Mouse (Mus musculus) stomach, embryonic 16.5 days (tissue): ENCODE data around the gene Tex264. TPM values are rescaled to one million over a fixed set of nuclear protein-coding genes. Genes with fewer than 3 reads are reported as not detected.

Experiments
- ATAC-seq: fragments of 200-750 bp; cut with Nextera tagmentation; 2 replicates; pipeline ENCODE4 v1.8.0; 2017; ENCODE audit warnings: moderate number of reproducible peaks, moderate TSS enrichment; ENCODE audit not compliant: insufficient read depth, low FRiP score
- H3K27ac ChIP-seq: fragments of 300-500 bp; sonication (generic); 2 replicates; pipeline ENCODE4 v1.5.1; 2014; ENCODE audit warnings: low read length
- H3K27me3 ChIP-seq: fragments of 300-500 bp; sonication (generic); 2 replicates; pipeline ENCODE4 v1.6.1; 2014; ENCODE audit warnings: low read length, control low read depth, mixed read lengths; ENCODE audit not compliant: control insufficient read depth, insufficient read depth
- H3K36me3 ChIP-seq: fragments of 300-500 bp; sonication (generic); 2 replicates; pipeline ENCODE4 v1.6.1; 2014; ENCODE audit warnings: low read length; ENCODE audit not compliant: control insufficient read depth, insufficient read depth
- H3K4me1 ChIP-seq: fragments of 300-500 bp; sonication (generic); 2 replicates; pipeline ENCODE4 v1.6.1; 2014; ENCODE audit warnings: low read length, control low read depth, mixed read lengths; ENCODE audit not compliant: control insufficient read depth, insufficient read depth
- H3K4me2 ChIP-seq: fragments of 300-500 bp; sonication (generic); 2 replicates; pipeline ENCODE4 v1.6.1; 2014; ENCODE audit warnings: low read depth, low read length, mixed read lengths
- H3K4me3 ChIP-seq: fragments of 300-500 bp; sonication (generic); replicated peaks from 2 replicates; pipeline ENCODE4 v1.5.1; 2014; ENCODE audit warnings: mild to moderate bottlenecking, low read length
- H3K9ac ChIP-seq: fragments of 300-500 bp; sonication (generic); 2 replicates; pipeline ENCODE4 v1.6.1; 2014; ENCODE audit warnings: low read length
- H3K9me3 ChIP-seq: fragments of 300-500 bp; sonication (generic); replicated peaks from 2 replicates; pipeline ENCODE4 v1.6.1; 2016; ENCODE audit warnings: low read length, control low read depth; ENCODE audit not compliant: control insufficient read depth
- WGBS: fragments of 180-500 bp; shearing (Covaris S2); extraction: QIAGEN DNeasy Blood & Tissue Kit; methylation state at CpG from one replicate; pipeline ENCODE4 v1.1.7; 2014; 5-methylcytosine and 5-hydroxymethylcytosine counted together
- polyA plus RNA-seq: library from polyadenylated mRNA; unstranded; fragments of >200 nt; fragmentation: Nextera tagmentation; extraction: Ambion mirVana; gene quantifications from 2 replicates; pipeline ENCODE4 v1.2.1, GENCODE M21; 2015

Gene Tex264
- polyA plus RNA-seq, 1 experiment from 2014 or later, result 53.4 TPM

- H3K4me3 ChIP-seq, result no peak overlapping the region
- H3K4me2 ChIP-seq, result no peak overlapping the region
- 92% methylated on average over 11 of the region's 11 CpGs for WGBS
- no peaks in the 10 kb centered on the region for H3K9me3 ChIP-seq
- no peak overlapping the region for H3K9ac ChIP-seq
- H3K36me3 ChIP-seq, result peaks cover 4% of the 10 kb centered on the region; the same call in 1 of the 2 replicates
- H3K27ac ChIP-seq, result no peak overlapping the region
- no peaks in the 10 kb centered on the region for H3K4me1 ChIP-seq
- no peak for ATAC-seq
- H3K27me3 ChIP-seq, result no peaks in the 10 kb centered on the region
Observed at GRCm38 (mm10) chr9:106692973-106693481, 7.3 kb upstream of the Tex264 start.

GRCm38 (mm10) chr9:106688834-106689233 is 3.1 kb upstream of the Tex264 start:
- WGBS, result 83% methylated on average over 8 of the region's 8 CpGs
- Histone ChIP-seq H3K36me3 (no peaks in the 10 kb centered on the region; the same call in 1 of the 2 replicates), H3K9me3 (no peaks in the 10 kb centered on the region), H3K27me3 (no peaks in the 10 kb centered on the region), H3K4me2 (no peak overlapping the region), H3K9ac (no peak overlapping the region), H3K4me1 (peaks cover 10% of the 10 kb centered on the region), H3K4me3 (no peak overlapping the region), H3K27ac (no peak overlapping the region)
- no peak for ATAC-seq

GRCm38 (mm10) chr9:106686983-106687650 is 1.4 kb upstream of the Tex264 start:
- Histone ChIP-seq H3K27me3 (no peaks in the 10 kb centered on the region), H3K4me1 (peaks cover 10% of the 10 kb centered on the region), H3K27ac (no peak overlapping the region), H3K9ac (no peak overlapping the region), H3K36me3 (no peaks in the 10 kb centered on the region), H3K4me3 (no peak overlapping the region), H3K9me3 (no peaks in the 10 kb centered on the region), H3K4me2 (peak overlapping the region; percentile 39)
- ATAC-seq, result 0 out of 2 replicates have a peak, but pooled peaks have one; percentile 14
- 28% methylated on average over 8 of the region's 8 CpGs for WGBS

GRCm38 (mm10) chr9:106684918-106685248 is 844 bp downstream of the Tex264 start:
- ATAC-seq, result peak; percentile 6
- H3K4me2 ChIP-seq, result peak overlapping the region; percentile 94
- H3K9ac ChIP-seq, result peak overlapping the region; percentile 88
- no peaks in the 10 kb centered on the region for H3K9me3 ChIP-seq
- 3% methylated on average over 13 of the region's 14 CpGs for WGBS
- H3K27ac ChIP-seq, result peak overlapping the region; percentile 93
- peak overlapping the region; percentile 89 for H3K4me3 ChIP-seq
- 0 out of 2 replicates have a peak, but pooled peaks cover 6% of the 10 kb centered on the region for H3K36me3 ChIP-seq
- no peaks in the 10 kb centered on the region for H3K27me3 ChIP-seq
- peaks cover 10% of the 10 kb centered on the region for H3K4me1 ChIP-seq

- Histone ChIP-seq H3K9ac (peak overlapping the region; percentile 88), H3K27ac (no peak overlapping the region; the same call in 1 of the 2 replicates), H3K4me1 (peaks cover 10% of the 10 kb centered on the region), H3K9me3 (no peaks in the 10 kb centered on the region), H3K27me3 (no peaks in the 10 kb centered on the region), H3K4me2 (peak overlapping the region; percentile 94), H3K36me3 (0 out of 2 replicates have a peak, but pooled peaks cover 7% of the 10 kb centered on the region), H3K4me3 (peak overlapping the region; percentile 89)
- 65% methylated on average over 6 of the region's 6 CpGs for WGBS
- ATAC-seq, result no peak
Observed at GRCm38 (mm10) chr9:106684093-106684872, 1.4 kb downstream of the Tex264 start.

- no peak overlapping the region for H3K4me2 ChIP-seq
- no peaks in the 10 kb centered on the region for H3K27me3 ChIP-seq
- H3K36me3 ChIP-seq, result 0 out of 2 replicates have a peak, but pooled peaks cover 7% of the 10 kb centered on the region
- peaks cover 7% of the 10 kb centered on the region for H3K4me1 ChIP-seq
- no peak for ATAC-seq
- H3K9me3 ChIP-seq, result no peaks in the 10 kb centered on the region
- 89% methylated on average over 9 of the region's 9 CpGs for WGBS
- no peak overlapping the region for H3K27ac ChIP-seq
- no peak overlapping the region for H3K9ac ChIP-seq
- no peak overlapping the region for H3K4me3 ChIP-seq
Observed at GRCm38 (mm10) chr9:106681026-106681425, 4.7 kb downstream of the Tex264 start.

GRCm38 (mm10) chr9:106678242-106678641 is 7.5 kb downstream of the Tex264 start:
- Histone ChIP-seq H3K4me1 (no peaks in the 10 kb centered on the region; the same call in 1 of the 2 replicates), H3K4me3 (no peak overlapping the region), H3K27me3 (no peaks in the 10 kb centered on the region), H3K27ac (no peak overlapping the region), H3K9me3 (no peaks in the 10 kb centered on the region), H3K4me2 (no peak overlapping the region), H3K9ac (no peak overlapping the region), H3K36me3 (0 out of 2 replicates have a peak, but pooled peaks cover 7% of the 10 kb centered on the region)
- WGBS, result 70% methylated on average over 4 of the region's 4 CpGs
- no peak for ATAC-seq

- 90% methylated on average over 5 of the region's 5 CpGs for WGBS
- Histone ChIP-seq H3K4me3 (no peak overlapping the region), H3K36me3 (0 out of 2 replicates have a peak, but pooled peaks cover 7% of the 10 kb centered on the region), H3K9me3 (no peaks in the 10 kb centered on the region), H3K4me1 (no peaks in the 10 kb centered on the region; the same call in 1 of the 2 replicates), H3K4me2 (no peak overlapping the region), H3K27ac (no peak overlapping the region), H3K9ac (no peak overlapping the region), H3K27me3 (no peaks in the 10 kb centered on the region)
- no peak for ATAC-seq
Observed at GRCm38 (mm10) chr9:106677702-106678101, 8.0 kb downstream of the Tex264 start.

GRCm38 (mm10) chr9:106676571-106676970 is 9.2 kb downstream of the Tex264 start:
- no peaks in the 10 kb centered on the region for H3K9me3 ChIP-seq
- ATAC-seq, result no peak
- no peaks in the 10 kb centered on the region; the same call in 1 of the 2 replicates for H3K4me1 ChIP-seq
- no peak overlapping the region for H3K9ac ChIP-seq
- WGBS, result 65% methylated on average over 4 of the region's 4 CpGs
- H3K27me3 ChIP-seq, result no peaks in the 10 kb centered on the region
- 0 out of 2 replicates have a peak, but pooled peaks cover 8% of the 10 kb centered on the region for H3K36me3 ChIP-seq
- no peak overlapping the region for H3K27ac ChIP-seq
- no peak overlapping the region for H3K4me3 ChIP-seq
- no peak overlapping the region for H3K4me2 ChIP-seq
